Mouse (Mus musculus) ZHBTc4 (cell line): ENCODE data around the gene Iglon5.

ENCODE experiments used
- DNase-seq: peaks from one replicate; pipeline ENCODE4 v3.0.0-alpha.2; 2011; ENCODE audit warnings: low read depth, low spot score

Gene Iglon5

DNA sequence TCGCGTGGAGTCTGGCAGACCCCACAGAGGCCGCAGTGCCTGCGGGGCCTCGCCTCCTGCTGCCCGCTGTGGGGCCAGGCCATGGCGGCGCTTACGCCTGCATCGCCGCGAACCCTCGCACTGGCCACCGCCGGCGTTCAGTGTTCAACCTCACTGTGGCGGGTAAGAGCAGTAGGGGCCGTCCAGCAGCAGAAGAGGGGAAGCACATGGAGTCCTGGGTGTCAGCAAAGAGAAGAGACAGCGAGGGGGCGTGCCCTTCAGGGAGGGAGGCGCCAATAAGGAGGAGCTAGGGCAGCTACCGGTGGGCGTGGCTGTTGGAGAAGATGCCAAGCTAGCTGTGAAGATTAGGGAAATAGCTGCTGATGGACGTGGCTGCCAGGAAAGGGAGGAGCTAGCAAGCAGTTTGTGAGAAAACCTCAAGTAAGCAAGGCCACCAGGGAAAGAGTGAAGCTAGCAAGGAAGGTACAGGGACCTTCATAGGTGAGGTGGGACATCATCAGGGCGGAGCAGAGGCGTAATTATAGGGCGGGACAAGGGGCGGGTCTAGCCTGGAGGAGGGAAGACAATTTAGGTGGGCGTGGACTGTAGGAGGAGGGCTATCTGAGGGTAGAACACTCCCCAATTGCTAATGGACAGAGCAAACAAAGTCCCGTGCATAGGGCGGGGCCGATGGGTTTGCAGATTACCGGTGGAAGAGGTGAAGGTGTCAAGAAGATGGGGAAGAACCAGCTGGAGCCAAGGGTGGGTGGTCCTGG is 24.4 kb downstream of the Iglon5 start:
- DNase-seq = peak; percentile 97

DNA sequence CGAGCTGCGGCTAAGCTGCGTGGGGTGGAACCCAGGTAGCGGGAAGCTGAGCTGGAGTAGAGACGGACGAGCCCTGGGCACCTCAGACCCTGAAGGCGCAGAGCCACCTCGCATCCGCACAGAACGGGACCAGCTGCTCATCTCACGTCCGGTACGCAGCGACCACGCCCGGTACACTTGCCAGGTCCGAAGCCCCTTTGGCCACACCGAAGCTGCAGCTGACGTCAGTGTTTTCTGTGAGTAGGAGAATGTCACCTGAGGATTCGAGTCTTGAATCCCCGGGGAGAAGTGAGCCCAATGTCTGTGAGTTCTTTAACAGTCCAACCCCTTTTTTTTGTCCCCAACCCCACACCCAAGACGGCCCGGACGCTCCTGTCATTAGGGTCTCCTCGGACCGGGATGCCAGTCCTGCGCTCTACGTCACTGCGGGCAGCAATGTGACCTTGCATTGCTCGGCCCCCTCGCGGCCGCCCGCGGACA is 25.0 kb downstream of the Iglon5 start:
- DNase-seq = peak; percentile 45

DNA sequence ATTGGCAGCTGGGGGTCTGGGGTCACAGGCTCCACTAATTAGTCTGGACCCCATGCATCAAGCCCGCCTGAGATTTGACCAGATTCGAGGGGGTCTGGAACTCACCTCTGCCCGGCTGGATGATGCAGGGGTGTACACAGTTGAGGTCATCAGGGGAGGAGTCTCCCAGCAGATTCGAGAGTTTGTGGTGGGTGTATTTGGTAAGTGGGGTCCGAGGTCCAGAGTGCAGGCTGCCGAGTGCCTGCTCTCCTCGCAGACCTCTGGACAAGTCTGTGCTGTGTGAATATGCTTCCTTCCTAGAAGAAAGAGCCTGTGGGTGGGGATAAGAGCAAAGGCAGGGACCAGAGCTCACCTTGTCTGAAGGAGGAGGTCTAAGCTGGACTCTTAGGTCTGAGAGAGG is 25.9 kb downstream of the Iglon5 start:
- DNase-seq = no peak

DNA sequence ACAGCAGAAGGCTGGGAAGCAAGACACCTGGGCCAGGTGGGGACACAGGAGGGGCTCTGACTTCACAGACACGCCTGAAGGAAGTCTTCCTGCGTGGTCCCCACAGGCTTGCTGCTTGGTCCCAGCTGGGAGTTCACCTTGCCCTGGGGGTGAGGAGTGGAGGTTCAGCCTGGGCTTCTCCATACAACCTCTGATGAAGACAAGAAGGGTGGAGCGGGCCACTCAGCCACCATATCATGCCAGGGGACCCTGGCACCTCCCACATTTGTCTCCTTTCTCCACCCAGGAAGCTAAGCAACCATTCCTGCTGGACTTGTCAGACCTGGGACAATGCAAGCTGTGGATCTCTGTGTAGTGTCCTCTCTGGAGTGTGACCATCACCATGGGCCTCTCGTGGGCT is 27.0 kb downstream of the Iglon5 start, which contains the start of gene Vsig10l:
Gene Vsig10l (plus strand): TSS at position 301 of the 400 bp plus-strand sequence.
- no peak for DNase-seq

DNA sequence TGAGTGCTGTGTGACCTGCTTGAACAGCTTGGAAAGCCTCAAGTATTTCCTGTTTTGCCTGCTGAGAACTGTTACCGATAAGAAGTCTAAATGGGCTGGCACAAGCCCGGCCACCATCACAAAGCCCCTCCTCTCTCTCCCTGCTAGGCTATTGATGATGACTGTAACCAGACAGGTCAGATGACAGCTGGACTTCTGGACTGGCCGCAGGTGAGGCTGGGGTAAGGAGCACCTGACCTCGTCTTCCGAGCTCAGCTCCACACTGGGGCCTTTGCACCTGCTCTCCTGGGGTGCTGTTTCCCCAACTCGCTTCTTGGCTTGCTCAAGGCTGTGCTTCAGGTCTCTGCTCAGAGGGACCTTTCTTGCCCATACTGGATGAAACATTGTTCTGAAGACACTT is 35.5 kb downstream of the Iglon5 start:
- DNase-seq = no peak

DNA sequence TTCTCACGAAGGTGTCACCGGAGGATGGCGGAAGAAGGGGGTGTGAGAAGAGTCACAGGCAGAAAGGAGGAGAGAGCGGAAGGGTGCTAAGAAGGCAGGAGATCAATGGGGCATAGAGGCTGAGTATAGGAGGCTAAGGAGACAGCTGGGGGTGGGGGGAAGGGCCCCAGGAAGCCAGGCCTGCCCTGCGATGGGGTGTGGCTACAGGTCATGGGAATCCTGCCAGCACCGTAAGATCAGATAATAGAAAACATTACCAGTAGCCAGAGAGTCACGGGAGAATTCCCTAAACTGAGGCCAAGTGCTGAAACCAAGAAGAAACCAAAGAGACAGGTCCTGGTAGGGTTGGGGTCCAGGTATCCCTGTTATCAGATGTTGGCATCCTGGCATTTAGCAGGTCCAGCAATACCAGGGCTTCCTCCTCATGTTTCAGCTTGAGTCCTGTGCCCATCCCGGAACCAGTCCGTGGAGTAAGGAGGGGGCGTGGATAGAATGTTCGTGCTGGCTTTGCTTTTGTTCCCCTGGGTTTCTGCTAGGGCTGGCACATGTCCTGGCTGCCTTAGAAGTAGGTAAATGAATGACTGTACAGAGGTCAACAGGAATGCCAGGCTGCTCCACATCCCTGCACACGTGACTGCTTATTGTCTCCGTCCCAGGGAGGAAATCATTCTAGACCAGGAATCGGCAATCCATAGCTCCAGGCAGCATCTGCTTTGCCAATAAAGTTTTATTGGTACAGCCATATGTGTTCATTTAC is 36.1 kb downstream of the Iglon5 start:
- no peak for DNase-seq

DNA sequence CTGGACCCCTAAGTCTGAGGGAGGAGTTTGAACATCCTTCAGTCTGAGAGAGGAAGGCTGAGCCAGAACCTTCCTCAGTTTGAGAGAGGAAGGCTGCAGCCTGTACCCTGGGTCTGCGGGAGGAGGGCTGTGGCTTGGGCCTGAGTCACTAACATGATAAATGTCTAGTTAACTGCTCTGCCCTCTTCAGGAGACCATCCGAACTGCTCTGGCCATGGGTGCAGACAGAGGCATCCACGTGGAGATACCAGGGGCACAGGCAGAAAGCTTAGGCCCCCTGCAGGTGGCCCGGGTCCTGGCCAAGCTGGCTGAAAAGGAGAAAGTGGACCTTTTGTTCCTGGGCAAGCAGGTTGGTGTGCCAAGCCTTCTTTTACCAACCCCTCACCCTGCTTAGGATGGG is 37.3 kb downstream of the Iglon5 start:
- DNase-seq = peak; percentile 82

DNA sequence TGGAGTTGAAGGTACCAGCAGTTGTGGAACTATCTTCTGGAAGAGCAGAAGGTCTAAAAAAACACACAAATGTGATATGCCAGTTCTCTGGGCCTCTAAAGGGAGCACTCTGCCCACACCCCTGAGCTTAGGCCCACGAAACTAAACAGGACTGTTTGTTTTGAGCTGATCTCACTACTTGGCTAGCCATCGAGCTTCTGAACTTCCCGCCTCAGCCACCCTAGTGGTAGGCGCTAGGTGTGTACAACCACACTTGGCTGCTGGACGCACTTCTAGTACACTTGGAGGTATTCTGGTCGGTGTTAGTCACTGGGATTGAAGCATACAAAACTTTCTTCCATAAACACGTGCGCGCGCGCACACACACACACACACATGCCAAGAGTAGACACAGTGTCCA is 38.1 kb downstream of the Iglon5 start:
- DNase-seq = peak; percentile 26

DNA sequence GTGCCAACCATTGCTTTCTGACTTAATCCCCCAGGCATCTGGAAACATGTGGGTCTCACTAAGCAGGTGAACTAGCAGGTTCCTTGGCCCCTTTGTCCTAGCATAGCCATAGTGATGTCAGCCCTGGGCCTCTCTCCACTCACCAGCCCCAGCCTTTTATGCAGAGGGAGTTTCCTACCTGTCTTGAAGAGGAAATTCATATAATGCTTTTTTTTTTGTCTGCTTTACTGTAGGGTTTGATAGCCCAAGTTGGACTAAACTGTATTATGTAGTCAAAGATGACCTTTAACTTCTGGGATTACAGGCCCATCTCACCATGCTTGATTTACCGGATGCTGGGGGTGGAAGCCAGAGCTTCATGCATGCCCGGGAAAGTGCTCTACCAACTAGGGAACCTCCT is 40.1 kb downstream of the Iglon5 start:
- no peak for DNase-seq

DNA sequence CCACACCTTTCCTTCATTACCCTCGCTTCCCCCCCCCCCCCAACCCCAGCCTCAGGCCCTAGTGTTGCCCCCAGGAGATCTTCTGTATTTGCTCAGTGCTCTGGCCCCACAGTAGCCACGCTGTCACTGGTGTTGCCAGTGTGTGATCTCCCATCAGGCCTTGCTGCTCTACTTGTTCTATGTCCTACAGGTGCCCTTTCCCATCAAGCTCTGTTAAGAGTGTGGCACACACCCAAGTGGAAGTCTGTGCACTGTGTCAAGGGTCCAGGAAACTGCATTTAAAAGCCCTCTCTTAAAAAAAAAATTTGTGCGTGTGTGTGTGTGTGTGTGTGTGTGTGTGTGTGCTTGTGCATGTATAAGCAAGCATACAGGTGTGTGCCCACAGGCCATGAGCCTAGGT is 41.6 kb downstream of the Iglon5 start:
- no peak for DNase-seq

DNA sequence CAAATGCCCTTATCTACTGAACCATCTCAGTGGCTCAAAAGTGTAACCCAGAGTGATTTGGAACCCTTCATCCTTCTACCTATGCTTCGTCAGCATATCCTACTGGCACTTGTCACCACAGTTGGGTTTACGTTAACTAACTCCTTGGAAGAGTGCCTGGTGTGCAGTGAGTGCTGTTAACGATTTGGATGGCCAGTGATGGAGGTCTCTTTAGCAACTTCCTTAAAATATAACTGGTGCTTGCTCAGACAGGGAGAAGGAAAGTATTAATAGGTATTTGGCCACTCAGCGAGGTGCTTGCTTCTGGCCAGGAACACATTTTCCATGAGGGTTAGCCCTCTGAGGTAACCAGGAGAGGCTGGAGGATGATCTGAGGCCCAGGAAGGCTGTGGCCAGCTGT is 42.1 kb downstream of the Iglon5 start:
- no peak for DNase-seq

DNA sequence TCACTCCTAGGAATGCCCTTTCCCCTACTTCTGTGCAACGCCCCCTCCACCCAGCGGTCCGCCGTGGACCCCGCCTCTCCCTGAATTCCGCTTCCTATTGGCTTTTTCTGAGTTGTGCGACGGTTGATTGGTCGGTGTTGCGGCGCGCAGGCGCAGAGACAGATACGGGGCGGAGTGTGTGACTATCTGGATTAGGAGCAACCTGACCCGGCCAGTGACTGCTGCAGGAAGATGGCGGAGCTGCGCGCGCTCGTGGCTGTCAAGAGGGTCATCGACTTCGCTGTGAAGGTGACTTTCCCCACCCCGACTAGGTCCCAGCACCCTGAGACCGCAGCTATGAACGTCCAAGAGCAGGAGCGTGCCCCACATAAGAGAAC is 46.0 kb downstream of the Iglon5 start, which contains the start of the genes Etfb and Gm45233:
Gene Etfb (plus strand): TSS at position 167 of the 377 bp plus-strand sequence.
Gene Gm45233 (plus strand): TSS at position 212 of the 377 bp plus-strand sequence.
- DNase-seq = peak; percentile 99

DNA sequence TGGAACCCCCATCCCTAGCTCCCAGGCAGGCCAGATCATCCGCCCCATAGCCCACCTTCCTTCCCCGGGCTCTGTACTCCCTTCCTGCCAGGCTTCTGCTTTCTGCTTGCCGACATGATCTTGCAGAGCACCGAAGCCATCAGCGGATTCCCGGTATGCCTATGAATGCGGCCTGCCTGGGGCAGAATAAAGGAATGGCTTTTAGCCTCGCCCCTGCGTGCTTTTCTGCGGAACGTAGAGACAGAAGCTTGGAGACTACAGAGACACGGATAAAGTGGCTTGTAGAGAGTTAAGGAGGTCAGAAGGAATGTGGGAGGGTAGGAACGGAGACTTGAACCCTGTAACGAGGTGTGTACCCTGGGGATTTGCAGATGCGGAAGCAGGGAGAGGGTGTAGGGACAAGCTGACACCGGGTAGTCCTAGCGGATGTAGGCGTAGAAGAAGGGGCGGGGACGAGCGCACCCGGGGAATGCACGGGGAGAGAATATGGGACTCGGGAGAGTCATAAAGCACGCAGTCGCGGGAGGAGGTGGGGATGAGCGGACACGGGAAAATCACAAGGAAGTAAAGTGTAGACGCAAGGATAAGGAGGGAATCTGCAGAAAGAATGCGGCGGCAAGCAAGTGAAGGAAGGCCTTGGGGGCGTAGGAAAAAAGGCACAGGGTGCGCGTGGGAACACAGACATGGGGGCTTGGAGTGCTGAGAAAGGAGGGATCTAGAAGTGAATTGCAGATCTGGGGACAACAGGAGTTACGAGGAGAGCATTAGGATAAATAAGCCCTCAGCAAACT is 46.6 kb downstream of the Iglon5 start:
- DNase-seq = peak; percentile 82

DNA sequence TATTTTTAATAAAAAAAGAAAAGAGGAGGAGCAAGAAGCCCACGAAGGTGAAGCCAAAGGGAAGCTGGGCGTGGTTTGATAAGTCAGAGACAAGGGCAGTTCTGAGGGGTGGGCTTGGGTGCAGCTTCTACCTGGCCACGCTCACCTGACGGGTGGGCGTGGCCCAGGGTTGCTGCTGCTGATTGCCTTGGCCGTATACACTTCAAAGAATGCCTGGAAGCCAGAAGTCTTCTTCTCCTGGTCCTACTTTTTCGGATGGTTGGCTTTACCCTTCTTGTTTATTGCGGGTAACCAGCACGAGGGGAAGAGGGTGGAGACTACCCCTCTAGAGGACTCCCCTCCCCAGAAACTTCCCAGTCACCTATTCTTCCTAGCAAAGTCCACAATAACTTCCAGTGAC is 47.2 kb downstream of the Iglon5 start:
- no peak for DNase-seq

DNA sequence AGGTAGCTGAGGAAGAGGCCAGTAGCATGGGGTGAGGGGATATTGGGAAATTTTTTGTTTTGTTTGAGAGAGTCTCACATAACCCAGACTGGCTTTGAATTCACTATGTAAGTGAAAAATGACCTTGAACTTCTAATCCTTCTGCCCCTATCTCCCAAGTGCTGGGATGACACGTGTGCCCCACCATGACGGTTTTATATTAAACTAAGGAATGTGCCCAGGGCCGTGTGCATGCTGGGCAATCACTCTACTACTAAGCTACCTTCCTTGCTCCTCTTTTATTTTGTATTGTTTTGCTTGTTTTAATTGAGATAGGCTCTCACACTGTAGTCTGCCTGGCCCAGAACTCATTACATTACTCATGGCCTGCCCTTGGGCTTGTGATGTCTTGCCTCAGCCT is 48.8 kb downstream of the Iglon5 start:
- DNase-seq = no peak

DNA sequence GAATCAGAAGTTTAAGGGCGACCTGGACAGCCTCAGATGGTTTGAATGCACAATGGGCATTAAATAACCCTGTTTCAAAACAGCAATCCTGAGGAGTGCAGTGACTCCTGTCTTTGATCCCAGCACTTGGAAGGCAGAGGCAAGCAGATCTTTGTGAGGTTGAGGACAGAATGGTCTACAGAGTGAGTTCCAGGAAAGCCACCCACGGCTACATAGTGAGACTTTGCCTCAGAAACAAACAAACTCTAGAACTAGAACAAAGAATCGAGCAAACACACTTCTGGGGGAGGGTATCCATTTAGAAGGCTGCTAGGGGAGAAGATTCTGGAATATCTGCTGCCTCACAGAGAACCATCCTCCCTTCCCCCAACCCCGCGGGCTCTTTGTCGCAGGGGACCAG is 49.4 kb downstream of the Iglon5 start, which contains the start of gene Cldnd2:
Gene Cldnd2 (plus strand): TSS at position 301 of the 400 bp plus-strand sequence.
- DNase-seq = no peak

DNA sequence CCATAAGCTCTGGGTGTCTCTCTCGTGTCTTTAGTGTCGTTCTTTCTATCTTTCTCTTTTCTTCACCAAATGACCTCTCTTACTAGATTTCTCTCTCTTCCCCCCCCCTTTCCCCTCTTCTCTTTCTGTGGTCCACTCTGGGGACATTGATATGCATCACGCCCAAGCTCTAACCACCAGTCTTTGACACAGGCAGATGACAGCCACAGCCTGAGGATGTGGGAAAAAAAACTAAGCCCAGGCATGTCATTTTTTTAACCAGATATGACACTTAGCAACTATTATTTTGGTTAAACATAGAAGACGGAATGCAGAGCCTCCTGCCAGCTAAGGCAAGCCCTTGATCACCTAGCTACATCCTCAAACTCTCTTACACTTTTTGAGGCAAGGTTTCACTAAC is 51.3 kb downstream of the Iglon5 start:
- DNase-seq = no peak

DNA sequence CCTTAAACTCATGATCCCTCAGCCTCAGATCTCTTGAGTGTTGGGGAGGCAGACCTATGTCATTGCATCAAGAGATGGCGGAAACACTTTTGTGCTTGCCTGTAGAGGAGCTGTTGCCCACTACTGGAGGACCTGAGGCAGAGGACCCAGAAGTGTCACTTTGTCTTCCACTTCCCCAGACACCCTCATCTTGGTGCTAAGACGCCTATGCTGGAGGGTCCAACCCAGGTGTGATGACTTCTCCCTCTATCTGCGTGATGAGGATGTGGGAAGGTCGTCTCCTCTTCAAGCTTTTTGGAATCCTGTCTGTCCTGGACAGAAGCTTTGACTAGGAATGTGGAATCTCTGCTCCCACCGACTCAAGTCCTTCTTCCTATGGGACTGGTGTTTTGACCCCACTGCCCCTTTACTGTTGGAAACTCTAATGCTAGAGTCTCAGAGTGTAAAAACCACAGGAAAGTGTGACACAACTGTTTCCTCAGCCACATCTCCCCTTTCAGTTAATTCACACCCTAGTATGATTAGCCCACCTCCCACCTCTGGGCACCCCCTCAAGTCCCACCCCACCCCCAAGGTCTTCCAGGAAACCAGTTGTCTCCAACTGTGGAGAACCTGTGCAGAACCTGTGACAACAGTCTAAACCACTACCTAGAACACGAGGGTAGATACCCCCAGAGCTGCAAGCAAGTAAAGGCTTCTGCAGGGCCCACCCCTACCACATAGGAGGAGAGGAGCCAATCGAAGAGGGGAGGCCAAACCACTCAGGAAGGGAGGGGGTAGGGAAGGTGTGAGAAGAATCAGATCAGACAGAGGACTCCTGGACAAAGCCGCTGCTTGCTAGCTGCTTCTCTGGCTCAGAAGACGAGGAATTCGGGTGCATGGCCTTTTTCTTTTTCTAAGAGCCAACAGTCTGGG is 53.3 kb downstream of the Iglon5 start, which contains the start of gene Nkg7:
Gene Nkg7 (plus strand): TSS at position 733 of the 915 bp plus-strand sequence.
- DNase-seq = no peak

DNA sequence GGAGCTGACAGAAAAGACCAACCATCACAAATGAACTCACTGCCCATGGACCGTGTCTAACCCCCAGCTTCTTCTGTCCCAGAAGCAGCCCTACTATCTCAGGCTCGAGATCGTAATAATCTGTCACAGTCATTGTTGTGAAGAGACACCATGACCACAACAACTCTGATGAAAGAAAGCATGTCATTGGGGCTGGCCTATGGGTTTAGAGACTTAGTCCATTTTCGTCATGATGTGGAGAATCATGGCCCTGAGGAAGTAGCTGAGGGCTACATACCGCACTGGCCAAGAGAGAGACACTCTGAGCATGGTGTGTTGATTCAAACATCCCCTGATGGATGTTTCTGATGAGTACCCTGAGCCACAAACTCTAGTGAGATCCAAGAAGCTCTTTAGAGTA is 55.2 kb downstream of the Iglon5 start:
- no peak for DNase-seq

DNA sequence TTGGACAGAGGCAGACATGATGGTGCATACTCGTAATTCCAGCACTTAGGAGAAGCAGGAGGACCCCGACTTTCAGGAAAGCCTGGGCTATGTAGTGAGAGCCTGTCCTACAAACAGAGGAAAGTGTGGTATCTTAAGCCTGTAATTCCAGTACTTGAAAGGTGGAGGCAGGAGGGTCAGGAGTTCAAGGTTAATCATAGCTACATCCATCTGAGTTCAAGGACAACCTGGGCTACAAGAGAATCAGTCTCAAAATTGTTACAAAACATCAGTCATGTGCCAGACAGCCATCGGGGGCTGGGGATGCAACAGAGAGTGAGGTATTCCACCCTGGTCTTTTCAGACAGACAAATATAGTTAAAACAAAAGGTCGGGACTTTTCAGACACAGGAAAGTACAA is 57.0 kb downstream of the Iglon5 start:
- DNase-seq = peak; percentile 28

DNA sequence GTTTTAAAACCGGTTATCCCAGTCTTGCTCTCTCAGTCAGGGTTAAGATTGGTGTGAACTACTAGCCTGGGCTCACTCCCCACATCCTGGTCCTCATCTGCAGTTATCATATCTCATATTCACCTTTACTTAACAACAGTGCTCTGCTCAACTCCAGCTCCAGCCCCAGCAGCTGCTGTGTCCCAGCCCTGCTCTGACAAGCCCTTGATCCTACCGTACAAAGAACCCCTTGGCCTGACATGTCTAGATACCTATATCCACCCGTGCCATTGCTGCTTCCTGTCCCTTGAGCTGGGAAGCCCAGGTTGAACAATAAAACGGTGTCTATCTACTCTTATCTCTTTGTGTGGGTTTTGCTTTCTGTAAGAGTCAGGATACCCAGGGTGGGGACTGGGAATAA is 60.4 kb downstream of the Iglon5 start:
- no peak for DNase-seq
